Mouse (Mus musculus) heart, adult 2 months (tissue): ENCODE measurements around the gene Fbln1.

Source experiments
- CTCF ChIP-seq: fragments of 200-600 bp; IDR thresholded peaks from 2 replicates; pipeline ENCODE4 v1.8.1; 2022; ENCODE audit warnings: antibody characterized with exemption, mild to moderate bottlenecking, moderate library complexity
- EP300 ChIP-seq: fragments of 200-500 bp; IDR thresholded peaks from 2 replicates; pipeline ENCODE4 v1.6.1; 2011; ENCODE audit warnings: low read depth, low read length, control low read depth; ENCODE audit not compliant: insufficient read depth
- POLR2A ChIP-seq: fragments of 200-500 bp; IDR thresholded peaks from 2 replicates; pipeline ENCODE4 v1.6.1; 2011; ENCODE audit warnings: mild to moderate bottlenecking, low read depth, low read length, control low read depth; ENCODE audit not compliant: insufficient read depth

- TF ChIP-seq CTCF (no peak), POLR2A (no peak), EP300 (no peak)
These were observed 117.5 kb downstream of the Fbln1 start for GRCm38 (mm10) chr15:85323214-85323613.
